Mouse (Mus musculus) heart, postnatal 36 days (tissue): ENCODE results near the gene Mylpf. TPM values are rescaled to one million over a fixed set of nuclear protein-coding genes. Genes with fewer than 3 reads are reported as not detected.

Experiments used
- DNase-seq, 2 experiments: peaks; one replicate each; pipeline ENCODE4 v3.0.0; 2021 to 2022
- intact Hi-C: fragments of 180-260 bp; cut with DNase I; formaldehyde crosslinking; loops from one replicate; pipeline ENCODE4 v1.15.1; 2025
- total RNA-seq, 2 experiments: library from RNA; stranded (reverse); gene quantifications; 2 replicates each; pipeline ENCODE4 v1.2.3; 2021

The Mylpf gene
- total RNA-seq, 2 experiments from 2014 or later = 2.4 to 2.5 TPM

- intact Hi-C loops = no loop called here
- peak; percentile 94 to 95 for DNase-seq
These were observed 45.4 kb downstream of the Mylpf start for GRCm38 (mm10) chr7:127253821-127254769.

- intact Hi-C loops = loop anchor here (5.0 kb wide), 1 partner anchor 257 kb away; the partner anchor contains the start of gene Srcap
- no peak for DNase-seq
These were observed 46.3 kb downstream of the Mylpf start for GRCm38 (mm10) chr7:127255008-127255407.

GRCm38 (mm10) chr7:127255965-127256364 lies 47.3 kb downstream of the Mylpf start:
- intact Hi-C loops = loop anchor here (5.0 kb wide), 1 partner anchor 256 kb away; the partner anchor contains the start of gene Srcap
- no peak for DNase-seq

- no peak for DNase-seq
- intact Hi-C loops = loop anchor here (5.0 kb wide), 1 partner anchor 256 kb away; the partner anchor contains the start of gene Srcap
These were observed 47.8 kb downstream of the Mylpf start for GRCm38 (mm10) chr7:127256518-127256917.

- intact Hi-C loops = loop anchor here (5.0 kb wide), 1 partner anchor 253 kb away; the partner anchor contains the start of gene Srcap
- DNase-seq = no peak
These were observed 50.7 kb downstream of the Mylpf start for GRCm38 (mm10) chr7:127259186-127259905.

- intact Hi-C loops = loop anchor here (2.0 to 5.0 kb wide), 2 partner anchors 14 to 82 kb away; partner anchors contain the start of gene Sephs2
- peak; percentile 94 to 95 for DNase-seq
These were observed 51.8 kb downstream of the Mylpf start, which contains the start of gene Dctpp1 for GRCm38 (mm10) chr7:127260309-127261111. TSS of gene Dctpp1 (minus strand) at chr7:127260709.

- intact Hi-C loops = loop anchor here (5.0 kb wide), 1 partner anchor 80 kb away; no protein-coding TSS in a partner anchor
- no peak for DNase-seq
These were observed 53.7 kb downstream of the Mylpf start for GRCm38 (mm10) chr7:127262218-127262961.

- intact Hi-C loops = loop anchor here (5.0 kb wide), 1 partner anchor 79 kb away; no protein-coding TSS in a partner anchor
- no peak for DNase-seq
These were observed 54.8 kb downstream of the Mylpf start for GRCm38 (mm10) chr7:127263526-127263925.

Other genes starting within 250 kb of the Mylpf start
- gene Cdipt, start 233.0 kb upstream of the Mylpf start, total RNA-seq = 10 to 100 TPM; 52.2 to 55.4 TPM
- gene Cdiptos, start 232.8 kb upstream of the Mylpf start, total RNA-seq = under 1 TPM; 0.31 to 0.65 TPM
- gene Mvp, start 194.3 kb upstream of the Mylpf start, total RNA-seq = 10 to 100 TPM; 53.5 to 57.7 TPM
- gene Pagr1b, start 192.4 kb upstream of the Mylpf start, total RNA-seq = not detected
- gene Pagr1a, start 191.5 kb upstream of the Mylpf start, total RNA-seq = 10 to 100 TPM in 1 of 2 experiments, not detected in 1; 11.8 TPM
- gene Gm42742, start 187.8 kb upstream of the Mylpf start, total RNA-seq = 10 to 100 TPM; 25.2 to 28.6 TPM
- 1 to 10 TPM in 1 of 2 experiments, under 1 TPM in 1; 0.57 to 1.2 TPM for gene Prrt2, start 187.7 kb upstream of the Mylpf start, total RNA-seq
- gene Maz, start 181.9 kb upstream of the Mylpf start, total RNA-seq = 10 to 100 TPM; 66.5 to 71.5 TPM
- 1 to 10 TPM; 1.0 to 2.6 TPM for gene Kif22, start 166.4 kb upstream of the Mylpf start, total RNA-seq
- gene Zg16, start 121.6 kb upstream of the Mylpf start, total RNA-seq = not detected
- gene AI467606, start 117.5 kb upstream of the Mylpf start, total RNA-seq = 1 to 10 TPM; 1.6 to 1.9 TPM
- not detected for gene Qprt, start 86.7 kb upstream of the Mylpf start, total RNA-seq
- gene Spn, start 71.1 kb upstream of the Mylpf start, total RNA-seq = under 1 TPM; 0.76 to 0.92 TPM
- gene Cd2bp2, start 12.8 kb upstream of the Mylpf start, total RNA-seq = 10 to 100 TPM; 36.9 to 38.0 TPM
- gene Tbc1d10b, start 422 bp upstream of the Mylpf start, total RNA-seq = 10 to 100 TPM; 24.6 to 26.4 TPM
- gene Zfp553, start 24.2 kb downstream of the Mylpf start, total RNA-seq = 1 to 10 TPM; 6.0 to 6.6 TPM
- gene Sept1, start 24.2 kb downstream of the Mylpf start, total RNA-seq = 1 to 10 TPM; 2.8 TPM
- 10 to 100 TPM; 19.1 TPM for gene Zfp771, start 35.4 kb downstream of the Mylpf start, total RNA-seq
- gene Dctpp1, start 51.8 kb downstream of the Mylpf start, total RNA-seq = 10 to 100 TPM; 40.7 to 45.0 TPM
- gene Sephs2, start 65.2 kb downstream of the Mylpf start, total RNA-seq = 10 to 100 TPM; 26.7 to 31.4 TPM
- gene Itgal, start 87.4 kb downstream of the Mylpf start, total RNA-seq = 1 to 10 TPM; 1.2 to 1.5 TPM
- gene Zfp768, start 136.7 kb downstream of the Mylpf start, total RNA-seq = 10 to 100 TPM; 34.8 to 35.5 TPM
- 1 to 10 TPM; 5.0 to 5.6 TPM for gene Zfp747, start 167.2 kb downstream of the Mylpf start, total RNA-seq
- 1 to 10 TPM; 2.2 to 3.2 TPM for gene 9130019O22Rik, start 178.3 kb downstream of the Mylpf start, total RNA-seq
- gene E430018J23Rik, start 184.7 kb downstream of the Mylpf start, total RNA-seq = 1 to 10 TPM; 4.5 to 4.9 TPM
- 1 to 10 TPM; 2.9 to 4.2 TPM for gene Zfp764, start 197.9 kb downstream of the Mylpf start, total RNA-seq
- gene Zfp688, start 213.2 kb downstream of the Mylpf start, total RNA-seq = 1 to 10 TPM; 2.5 to 3.9 TPM
- gene Zfp689, start 240.3 kb downstream of the Mylpf start, total RNA-seq = 1 to 10 TPM; 1.4 to 1.7 TPM